Mouse (Mus musculus): ENCODE data around the gene Celf3.

DNA sequence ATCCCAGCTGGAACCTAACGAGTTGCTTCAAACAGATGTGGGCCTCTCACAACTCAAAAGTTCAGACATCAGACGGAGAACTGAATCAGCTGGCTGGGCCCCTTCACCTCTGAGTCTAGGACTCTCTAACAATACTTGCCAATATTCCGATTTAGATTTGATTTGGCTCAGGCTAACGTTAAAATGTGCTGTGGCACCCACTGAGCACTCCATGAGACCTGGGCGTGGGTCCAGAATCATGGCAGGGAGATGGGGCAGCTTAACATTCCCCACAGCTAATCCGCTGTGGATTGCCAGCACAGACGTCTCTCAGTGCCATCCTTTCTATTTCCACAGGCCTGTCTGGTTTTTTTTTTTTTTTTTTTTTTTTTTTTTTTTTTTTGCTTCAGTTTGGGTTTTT, 7.8 kb downstream of the Celf3 start:
- no peak for TF ChIP-seq CTCF (IDR thresholded peaks at IDR 0.05; ENCODE audit: low read depth, low read length)
- no peak for TF ChIP-seq GATA1 (IDR thresholded peaks at IDR 0.05; ENCODE audit: borderline replicate concordance, low read length)

Measured in G1E (cell line).